Mouse (Mus musculus): Measurements from ENCODE around the gene Fam122a.

Gene Fam122a

DNA sequence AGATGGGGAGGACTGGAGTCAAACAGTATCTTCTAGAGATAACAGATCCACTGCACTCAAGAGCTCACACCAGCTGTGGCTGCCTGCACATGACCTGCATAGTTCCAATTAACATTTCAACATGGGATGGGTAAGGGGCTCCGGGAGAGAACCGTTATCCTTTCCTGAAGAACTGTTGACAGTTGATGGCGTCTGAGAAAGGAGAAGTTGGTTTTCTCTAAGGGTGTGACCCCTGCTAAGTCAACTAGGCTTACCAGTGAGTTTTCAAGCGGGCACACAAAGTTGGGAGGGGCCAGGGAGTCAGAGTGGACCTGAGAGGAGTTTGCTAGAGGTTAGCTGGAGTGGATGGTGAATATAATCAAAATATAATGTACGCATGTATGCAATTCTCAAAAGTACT lies 13.1 kb upstream of the Fam122a start:
- no peak for DNase-seq (ENCODE audit: low spot score in 2 of 2)

DNA sequence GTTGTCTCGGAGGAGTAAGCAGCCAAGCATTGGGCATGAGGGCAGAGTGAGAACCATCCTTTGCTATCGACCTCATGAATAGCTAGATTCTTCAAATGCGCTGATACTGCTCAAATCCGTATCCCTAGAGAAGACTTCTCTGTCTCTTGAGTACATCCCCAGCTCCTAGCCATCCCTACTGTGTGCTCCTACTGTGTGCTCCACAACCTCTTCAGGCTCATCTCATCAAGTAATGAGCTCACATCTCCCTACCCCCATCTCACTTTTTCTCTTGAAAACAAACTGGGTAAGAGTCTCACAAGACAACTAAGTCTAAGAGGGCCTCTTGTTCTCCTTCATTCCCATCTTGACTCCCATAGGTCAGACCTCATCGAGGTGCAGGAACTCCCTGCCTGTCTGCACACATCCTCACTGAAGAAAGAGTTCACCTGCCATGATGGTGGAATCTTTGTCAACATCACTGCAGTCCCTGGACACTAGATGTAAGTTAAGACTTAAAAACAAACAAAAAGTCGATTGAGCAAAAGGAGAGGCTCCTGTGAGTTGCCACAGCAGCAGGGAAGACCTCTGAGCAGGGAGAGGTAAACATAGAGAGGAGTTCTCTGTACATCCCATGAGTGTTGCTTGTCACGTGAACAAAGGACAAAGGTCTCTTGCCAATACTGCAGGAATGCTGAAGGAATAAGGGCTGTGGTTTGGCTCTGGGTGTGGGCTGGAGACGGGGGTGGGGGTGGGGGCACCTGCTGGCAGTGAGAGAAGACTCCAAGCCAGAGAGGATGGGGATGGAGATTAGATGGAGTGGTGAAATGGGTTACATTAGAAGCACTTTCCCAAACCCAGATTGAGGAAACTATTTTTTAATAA lies 9.5 kb upstream of the Fam122a start:
- no peak for DNase-seq (ENCODE audit: low spot score in 2 of 2)

DNA sequence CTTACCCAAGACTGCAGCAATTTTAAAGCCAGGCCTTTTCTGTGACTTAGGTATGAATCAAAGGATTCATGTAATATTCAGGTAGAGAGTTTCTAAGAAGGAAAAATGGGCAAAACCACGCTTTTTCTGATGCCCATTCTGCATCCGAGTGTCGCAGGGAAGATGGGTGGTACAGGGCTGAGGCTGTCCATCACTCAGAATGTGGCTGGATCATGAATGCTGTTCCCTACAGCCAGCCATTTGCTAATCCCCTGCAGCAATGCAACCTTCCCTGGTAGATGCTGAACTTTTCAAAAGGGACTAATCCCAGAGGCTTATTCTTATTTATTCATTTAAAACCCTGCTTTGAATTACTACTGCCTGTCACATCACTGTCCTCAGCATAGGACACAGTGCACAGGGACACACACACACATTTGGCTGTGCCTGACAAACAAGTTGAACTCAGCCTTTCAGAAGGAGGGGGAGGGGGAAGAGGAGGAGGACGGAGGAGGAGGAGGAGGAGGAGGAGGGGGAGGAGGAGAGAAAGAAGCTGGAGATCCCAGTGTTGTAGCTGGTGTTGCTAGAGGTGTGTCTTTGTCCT lies 7.5 kb upstream of the Fam122a start:
- no peak for DNase-seq (ENCODE audit: low spot score in 2 of 2)

DNA sequence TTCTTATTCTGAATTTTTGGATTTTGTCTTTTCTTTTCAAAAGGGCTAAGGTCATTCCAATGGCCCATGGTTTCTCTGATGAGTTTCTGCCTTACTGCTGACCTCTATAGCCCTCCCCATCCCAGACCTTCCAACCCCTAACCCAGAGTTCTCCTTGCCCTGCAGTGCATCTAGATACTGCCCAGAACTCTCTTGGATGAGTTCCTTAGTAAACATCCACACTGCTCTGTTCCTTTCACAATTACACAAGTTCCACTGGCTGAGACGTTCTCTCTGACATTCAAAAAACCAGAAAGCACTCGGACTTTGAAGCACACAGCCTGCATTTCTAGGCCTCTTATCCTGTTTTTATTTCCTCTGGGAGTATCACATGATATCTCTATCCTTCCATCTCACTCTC lies 3.8 kb upstream of the Fam122a start:
- no peak for DNase-seq (ENCODE audit: low spot score in 2 of 2)

DNA sequence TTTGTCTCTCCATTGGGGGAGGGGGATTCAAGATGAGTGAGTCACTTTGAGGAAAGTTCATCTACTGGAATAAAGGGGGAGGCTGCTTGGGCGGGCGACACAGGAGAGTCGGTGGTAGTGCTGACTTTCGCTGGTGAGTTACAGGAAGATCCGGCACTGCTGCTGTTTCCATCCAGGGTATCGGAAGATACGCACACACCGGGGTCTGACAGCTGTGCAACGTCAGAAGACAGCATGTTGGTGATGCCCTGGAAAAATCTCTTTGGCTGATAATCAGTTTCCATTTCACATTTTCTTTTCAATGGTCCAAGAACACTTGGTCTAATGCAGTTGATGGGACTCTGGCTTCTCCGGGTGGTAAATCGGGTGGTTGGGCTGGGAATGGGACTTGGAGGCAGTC lies 695 bp downstream of the Fam122a start:
- no peak for DNase-seq (ENCODE audit: low spot score in 2 of 2)

DNA sequence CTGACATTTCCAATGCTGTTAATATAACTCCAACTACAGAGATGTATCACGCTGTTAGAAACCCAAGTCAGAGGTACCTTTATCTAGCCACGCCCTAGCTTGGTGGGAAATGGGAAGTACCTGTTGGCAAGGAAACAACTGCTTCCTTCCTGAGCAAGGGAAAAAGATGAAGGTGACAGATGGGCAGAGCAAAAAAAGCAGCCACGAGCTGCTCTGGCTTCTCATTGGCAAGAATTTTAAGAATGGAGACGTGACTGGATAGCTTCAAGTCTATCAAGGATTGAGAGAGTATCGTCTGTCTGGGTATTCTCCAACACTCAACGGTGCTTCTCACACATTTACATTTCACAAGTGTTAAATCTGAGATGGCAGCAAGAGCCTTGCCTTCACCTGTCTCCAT lies 1.9 kb downstream of the Fam122a start:
- no peak for DNase-seq (ENCODE audit: low spot score in 2 of 2)

DNA sequence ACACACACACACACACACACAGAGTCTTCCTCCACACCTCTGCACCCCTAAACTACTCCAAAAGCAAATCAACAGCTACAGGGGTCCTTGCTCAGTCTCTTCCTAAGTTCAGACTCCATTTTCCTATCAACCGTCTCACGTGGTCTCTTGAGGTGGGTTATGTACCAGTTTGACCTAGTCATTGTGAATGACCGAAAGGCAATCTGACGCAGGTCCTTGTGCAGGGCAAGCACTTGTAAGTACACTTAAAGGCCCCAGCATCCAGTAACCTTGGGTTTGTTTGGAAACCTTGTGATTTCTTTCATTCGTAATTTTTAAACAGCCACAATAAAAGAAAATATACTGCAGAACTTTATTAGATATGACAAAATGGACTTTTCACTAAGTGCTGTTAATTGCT lies 4.6 kb downstream of the Fam122a start:
- no peak for DNase-seq (ENCODE audit: low spot score in 2 of 2)

DNA sequence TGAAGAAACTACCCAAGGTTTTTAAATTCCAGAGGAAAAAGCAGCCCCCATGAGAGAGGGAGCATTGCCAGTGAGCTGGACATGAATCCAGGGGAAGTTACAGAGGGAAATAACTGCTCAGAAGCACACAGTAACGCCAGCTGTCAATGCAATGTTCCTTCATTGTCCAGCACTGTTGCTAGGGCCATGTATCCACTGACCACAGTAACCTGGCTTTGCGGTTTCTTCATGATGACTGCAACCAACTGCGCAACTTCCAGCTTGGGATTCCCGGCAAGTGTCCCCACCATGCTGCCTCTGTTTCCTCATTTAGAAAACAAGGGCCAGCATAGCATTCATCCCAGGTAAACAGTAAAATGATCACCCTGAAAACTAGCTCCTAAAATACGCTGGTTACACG lies 5.6 kb downstream of the Fam122a start:
- no peak for DNase-seq (ENCODE audit: low spot score in 2 of 2)

DNA sequence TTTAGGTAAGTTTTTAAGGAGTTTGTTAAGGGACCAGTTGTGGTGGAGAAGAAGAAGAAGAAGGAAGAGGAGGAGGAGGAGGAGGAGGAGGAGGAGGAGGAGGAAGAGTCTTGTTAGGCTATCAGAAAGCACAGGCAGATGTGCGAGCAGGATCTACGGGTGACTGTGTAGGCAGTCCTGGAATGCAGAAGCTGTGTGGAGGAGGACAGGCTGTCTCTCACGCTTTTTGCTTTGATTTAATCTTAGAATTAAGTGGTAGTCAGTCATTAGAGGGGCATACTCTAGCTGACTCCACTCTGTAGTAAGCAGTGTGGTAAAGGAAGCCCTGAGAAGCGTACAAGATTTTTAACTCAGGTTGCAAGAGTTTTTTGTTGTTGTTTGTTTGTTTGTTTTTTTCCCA lies 7.9 kb downstream of the Fam122a start:
- no peak for DNase-seq (ENCODE audit: low spot score in 2 of 2)

DNA sequence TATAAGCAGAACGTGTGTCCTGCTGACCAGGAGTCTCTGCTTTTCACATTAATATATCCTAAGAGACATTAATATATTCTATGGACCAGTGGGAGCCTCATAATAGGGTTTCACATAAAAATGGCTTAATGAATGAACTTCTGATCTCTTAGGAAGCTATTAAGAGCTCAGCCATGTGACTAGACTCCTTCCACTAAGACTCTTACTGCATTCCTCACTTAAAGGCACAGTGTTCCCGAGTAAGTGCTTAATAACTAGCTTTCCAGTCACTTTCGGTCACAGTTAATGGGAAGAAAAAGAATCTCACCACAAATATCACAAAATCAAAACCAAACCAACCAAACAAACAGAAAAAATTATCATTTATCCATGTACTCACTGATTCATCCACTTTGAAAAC lies 8.5 kb downstream of the Fam122a start:
- DNase-seq (ENCODE audit: low spot score in 2 of 2), result no peak

DNA sequence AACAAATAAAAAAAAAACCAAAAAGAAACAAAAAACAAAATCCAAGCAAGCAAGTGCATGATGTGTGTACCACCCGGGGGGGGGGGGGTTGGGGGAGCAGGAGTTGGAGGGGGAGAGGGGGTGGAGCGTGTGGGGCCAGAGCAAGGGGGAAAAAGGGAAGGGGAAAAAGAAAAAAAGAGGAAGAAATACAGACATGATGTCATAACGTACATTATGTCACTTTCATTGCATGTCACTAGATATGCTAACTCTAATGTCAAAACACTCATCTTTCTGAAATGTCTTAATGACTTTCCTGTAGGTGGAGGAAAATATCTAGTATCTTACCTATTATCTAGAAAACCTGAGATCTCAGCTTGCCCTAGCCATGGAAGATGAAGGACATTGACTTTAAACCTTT lies 14.1 kb downstream of the Fam122a start:
- no peak for DNase-seq (ENCODE audit: low spot score in 2 of 2)

DNA sequence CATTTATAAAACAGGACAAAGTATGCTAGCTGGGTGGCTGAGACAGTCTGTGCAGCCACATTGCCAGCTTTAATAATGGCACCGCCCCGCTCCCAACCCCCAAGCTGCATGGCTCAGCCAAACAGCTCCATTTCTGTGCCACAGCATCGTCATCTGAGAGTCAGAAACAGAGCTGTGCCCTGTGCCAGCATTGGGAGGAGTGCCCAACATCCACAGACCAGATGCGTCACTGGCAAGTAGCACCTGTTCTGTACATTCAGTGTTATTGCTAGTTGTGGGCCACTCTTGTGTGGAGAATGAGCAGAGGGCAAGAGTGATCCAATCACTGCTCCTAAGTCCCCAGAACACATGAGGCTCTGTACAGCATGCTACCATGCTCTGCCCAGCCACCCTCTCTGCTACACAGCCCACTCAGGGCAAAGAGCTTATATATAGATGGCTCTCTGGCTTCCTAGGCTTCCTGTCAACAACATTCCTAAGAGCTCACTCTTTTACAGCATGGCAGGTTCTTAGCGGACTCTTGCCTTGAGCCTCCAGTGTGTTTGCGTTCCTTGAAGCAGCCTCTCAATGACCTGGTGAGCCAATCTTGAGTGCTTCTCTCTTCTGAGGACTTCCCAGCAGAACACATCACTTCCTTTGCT lies 20.4 kb downstream of the Fam122a start:
- DNase-seq (ENCODE audit: low spot score in 2 of 2), result no peak

DNA sequence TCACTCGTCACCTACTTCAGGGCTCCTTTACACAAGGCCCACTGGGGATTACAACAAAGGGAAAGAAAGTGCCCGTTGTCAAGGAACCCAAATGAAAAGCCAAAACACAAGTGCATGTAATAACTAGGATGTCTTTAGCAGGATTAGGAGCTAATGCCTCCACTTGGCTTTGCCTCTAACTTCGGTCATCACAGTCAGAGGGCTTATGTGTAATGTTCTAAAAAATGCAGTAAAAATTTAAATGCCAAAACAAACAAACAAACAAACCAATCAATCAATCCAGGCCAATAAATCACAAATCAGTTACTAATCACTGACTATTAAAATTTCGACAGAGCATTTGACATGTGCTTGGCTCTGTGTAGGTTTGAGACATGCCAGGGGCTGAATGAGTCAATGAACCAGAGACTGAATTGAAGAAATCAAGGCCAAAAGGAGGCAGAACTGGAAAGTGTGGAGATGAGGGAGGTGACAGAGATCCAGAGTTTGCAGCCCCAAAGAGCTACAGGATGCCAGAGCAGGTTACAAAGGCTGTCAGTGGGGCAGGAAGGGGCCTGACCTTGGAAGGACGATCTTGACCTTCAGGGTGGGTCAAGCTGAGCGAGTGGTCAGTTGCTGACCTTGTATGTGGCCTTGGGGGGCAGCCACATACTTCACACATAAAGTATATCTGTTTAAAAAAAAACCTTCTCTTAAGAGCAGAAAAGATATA lies 21.8 kb downstream of the Fam122a start:
- DNase-seq (ENCODE audit: low spot score in 2 of 2), result no peak

DNA sequence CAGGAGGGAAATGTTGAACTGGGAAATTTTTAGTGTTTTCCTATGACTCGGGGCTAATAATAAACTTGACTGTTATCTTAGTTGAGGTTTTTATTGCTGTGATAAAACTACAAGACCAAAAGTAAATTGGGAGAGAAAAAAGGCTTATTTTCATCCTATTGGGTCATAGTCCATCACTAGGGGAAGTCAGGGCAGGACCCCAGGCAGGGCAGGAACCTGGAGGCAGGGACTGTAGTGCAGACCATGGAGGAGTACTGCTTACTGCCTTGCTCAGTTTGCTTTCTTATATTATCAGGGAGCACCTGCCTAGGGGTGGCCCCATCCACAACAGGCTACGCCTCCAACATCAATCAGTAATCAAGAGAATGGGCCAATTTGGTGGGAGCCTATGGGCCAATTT lies 22.7 kb downstream of the Fam122a start:
- DNase-seq (ENCODE audit: low spot score in 2 of 2), result no peak

DNA sequence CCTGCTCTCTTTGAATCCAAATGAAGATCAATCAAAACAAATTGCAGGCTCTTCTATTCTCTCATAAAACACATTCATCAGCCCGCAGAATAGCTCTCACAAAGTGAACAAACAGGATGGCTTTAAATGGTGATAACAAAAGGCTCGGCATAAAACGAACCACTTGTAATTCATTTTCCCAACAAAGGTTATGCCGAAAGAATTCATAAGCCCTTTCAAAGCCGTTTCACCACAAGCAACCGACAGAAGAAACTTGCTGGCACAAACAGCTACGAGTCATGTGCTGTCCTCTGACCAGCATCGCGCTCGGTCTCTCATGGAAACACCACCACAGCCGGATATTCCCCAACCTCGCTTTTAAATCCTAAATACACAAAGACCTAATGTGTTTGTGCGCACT lies 23.8 kb downstream of the Fam122a start:
- DNase-seq (ENCODE audit: low spot score in 2 of 2), result no peak

DNA sequence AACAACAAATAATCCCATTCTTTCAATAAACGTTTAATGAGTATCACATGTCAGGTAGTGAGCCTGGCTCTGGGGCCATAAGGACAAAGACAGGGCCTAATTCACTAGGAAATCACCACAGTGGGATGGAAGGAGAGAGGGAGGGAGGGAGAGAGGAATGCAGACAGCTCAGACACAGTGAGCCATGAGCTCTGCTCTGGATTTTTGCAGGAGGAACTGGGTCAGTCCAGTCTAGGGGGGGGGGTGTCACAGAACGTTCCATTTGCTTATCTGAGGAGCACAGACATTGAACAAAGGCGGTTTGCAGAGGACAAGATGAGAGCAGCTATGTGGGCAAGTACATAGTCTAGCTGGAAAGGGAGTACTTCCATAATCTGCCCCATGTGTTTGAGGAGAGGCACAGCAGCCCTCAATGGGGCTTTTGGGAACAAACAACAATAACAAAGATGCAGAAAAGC lies 24.7 kb downstream of the Fam122a start:
- no peak for DNase-seq (ENCODE audit: low spot score in 2 of 2)

DNA sequence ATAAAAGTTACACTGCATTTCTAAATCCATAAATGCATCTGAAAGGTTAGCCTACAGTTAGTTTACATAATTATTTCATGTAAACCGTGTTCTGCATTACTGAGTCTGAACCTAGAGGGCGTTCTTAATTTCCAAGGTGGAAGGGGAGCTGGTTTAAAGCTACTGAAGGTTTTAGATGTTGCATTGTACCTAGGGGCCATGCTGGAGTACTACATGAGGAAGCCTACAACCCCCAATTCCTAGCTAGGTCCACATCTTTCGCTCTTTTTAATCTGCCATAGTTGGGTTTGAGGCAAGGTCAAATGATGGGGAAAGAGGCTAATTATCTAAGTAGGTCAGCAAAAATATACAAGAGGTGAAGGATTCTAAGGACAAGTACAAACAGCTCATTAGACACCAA lies 25.5 kb downstream of the Fam122a start:
- no peak for DNase-seq (ENCODE audit: low spot score in 2 of 2)

DNA sequence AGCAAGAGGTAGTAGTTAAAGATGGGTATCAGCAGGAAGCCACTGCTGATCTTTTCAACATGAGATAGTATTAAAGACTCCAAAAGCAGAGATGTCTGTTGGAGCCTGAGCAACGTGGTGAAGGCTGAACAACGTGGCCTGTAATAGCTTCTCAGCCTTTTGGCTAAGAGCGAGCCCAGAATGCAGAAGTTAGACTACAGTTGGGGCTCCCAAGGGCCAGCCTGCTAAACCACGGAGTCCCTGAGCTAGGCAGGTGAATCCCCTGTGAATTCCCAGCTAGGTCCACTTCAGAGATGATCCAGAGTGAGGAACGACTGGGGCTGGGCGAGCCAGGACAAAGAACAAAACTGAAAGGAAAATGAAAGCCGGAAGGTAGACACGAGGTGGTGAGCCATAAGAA lies 26.4 kb downstream of the Fam122a start:
- no peak for DNase-seq (ENCODE audit: low spot score in 2 of 2)

DNA sequence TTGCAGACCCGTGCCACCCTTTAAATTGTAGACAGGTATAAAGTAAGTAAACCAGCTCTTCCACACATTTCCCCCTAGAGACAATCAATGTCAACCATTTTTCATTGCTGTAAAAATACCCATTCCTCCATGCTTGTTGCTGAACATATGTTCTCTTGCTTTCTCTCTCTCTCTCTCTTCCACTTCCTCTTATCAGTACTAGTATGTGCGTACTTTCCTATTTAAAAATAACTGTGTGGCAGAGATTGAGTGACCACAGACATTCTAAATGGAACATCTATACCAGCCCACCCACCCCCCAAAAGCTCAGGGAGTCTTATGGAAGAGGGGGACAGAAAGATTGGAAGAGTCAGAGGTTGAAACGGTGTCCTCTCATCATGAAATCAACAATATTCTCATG lies 32.8 kb downstream of the Fam122a start:
- no peak for DNase-seq (ENCODE audit: low spot score in 2 of 2)

DNA sequence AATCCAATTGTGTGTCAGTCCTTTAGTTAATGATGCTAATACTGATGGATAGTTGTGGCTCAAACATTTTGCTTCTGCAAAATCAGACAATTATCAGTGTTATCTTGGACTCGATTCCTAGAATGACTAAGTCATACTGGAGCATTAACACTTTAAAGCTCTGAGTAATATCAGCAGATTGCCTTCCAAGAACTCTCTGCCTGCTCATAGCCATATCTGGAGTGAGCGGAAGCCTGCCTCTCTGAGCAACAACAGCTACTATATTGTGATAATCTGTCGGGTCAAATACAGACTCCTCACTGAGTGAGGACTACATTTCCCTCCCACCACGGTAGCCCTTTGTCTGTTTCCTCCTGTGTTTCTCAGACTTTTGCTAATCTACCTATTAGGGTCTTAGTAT lies 37.4 kb downstream of the Fam122a start:
- no peak for DNase-seq (ENCODE audit: low spot score in 2 of 2)

DNA sequence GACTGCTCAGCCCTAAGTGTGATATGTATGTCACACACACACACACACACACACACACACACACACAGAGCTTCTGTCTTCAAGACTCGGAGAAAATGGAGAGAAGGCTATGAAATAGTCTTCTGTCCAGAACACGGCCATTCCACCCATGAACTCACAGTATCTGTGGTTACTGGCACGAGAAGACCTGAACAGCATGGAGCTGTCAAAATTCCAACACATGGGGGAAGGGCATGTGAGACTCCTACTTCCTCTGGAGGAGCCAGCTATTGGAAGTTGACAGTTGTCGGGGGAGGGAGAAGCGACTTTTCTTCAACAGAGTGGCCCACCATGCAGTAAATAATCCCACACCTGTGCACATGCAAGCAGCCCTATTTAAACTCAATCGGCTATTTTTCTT lies 42.9 kb downstream of the Fam122a start:
- no peak for DNase-seq (ENCODE audit: low spot score in 2 of 2)

DNA sequence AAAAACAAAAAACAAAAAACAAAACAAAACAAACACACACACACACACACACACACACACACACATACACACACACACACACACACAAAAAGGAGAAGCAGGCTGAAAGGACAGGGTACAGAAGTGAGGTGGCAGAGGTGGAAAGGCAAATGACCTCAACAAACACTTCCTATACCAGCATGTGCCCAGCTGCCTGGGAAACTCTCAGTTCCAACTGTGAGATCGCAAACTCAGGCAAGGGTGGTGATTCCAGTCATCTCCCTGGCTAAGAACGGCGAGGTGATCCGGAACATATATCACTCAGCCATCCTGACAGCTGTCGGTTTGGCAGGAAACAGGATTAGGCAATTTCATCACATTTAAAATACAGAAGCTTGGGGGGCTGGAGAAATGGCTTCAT lies 44.7 kb downstream of the Fam122a start:
- no peak for DNase-seq (ENCODE audit: low spot score in 2 of 2)
